Mouse (Mus musculus): ENCODE measurements around the gene Apopt1.
A peak's percentile ranks its signal among the peaks of the same experiment; 100 is the strongest.
"Not testable (repeated sequence)": the region's sequence is repeated elsewhere in the genome, so short reads cannot be mapped to it uniquely, and the experiment has no call there.

The Apopt1 gene

GRCm38 (mm10) chr12:111710091-111710490 lies 3.0 kb upstream of the Apopt1 start:
- no peak for DNase-seq (ENCODE audit: low spot score)

DNA sequence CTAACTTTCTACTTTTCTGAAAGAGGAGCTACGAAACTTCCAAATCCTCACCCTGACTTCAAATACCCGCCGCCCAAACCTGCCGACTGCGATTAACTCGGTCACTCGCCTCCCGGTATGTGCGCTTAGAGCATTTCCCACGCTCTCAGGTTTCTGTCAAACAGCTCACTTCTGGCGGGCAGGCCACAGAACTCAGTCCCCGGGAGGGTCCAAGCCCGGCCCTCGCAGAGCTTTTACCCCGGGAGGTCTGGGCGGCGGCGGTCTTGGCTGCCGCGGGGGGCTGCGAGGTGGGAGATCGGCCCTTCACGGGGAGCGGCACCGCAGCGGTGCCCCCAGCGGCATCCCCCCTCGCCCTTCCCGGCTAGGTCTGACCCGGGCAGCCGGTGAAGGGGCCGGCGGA lies 585 bp upstream of the Apopt1 start:
- DNase-seq (ENCODE audit: low spot score), result no peak

- DNase-seq (ENCODE audit: low spot score), result not testable (repeated sequence)
Observed at GRCm38 (mm10) chr12:111713880-111714279, 819 bp downstream of the Apopt1 start.

- DNase-seq (ENCODE audit: low spot score), result no peak
Observed at GRCm38 (mm10) chr12:111716505-111716904, 3.4 kb downstream of the Apopt1 start.

DNA sequence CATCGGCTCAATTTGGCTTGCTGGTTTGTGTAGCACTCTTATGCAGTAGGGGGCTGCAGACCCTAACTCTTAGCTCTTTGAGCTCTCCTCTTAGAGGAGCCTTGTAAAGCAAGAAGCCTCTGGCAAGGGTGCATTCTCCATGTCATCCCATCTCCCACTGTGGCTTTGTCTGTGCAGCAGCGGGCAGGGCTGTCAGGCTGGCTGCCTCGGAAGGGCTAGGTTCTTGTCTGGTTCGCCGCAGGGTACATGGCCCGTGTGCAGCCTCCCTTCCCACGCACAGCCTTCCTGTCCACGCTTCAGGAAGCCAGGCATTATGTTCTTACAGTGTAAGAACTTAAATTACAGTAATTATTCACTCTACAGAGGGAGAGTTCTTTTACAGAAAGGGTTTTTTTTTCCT lies 5.6 kb downstream of the Apopt1 start:
- DNase-seq (ENCODE audit: low spot score), result no peak

DNA sequence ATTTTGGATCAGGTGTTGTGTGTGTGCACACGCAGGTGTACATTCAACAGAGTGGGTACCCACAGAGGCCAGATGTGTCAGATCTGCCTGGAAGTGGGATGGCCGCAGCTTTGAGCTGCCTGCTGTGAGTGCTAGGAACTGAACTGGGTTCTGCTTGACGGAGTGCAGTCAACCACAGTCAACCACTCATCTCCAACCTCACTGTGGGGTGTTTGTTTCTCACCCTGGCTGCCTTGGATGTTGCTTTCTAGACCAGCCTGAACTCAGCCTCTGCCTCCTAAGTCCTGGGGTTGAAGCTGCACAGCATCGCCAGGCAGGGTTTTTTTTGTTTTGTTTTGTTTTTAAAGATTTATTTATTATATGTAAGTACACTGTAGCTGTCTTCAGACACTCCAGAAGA lies 7.2 kb downstream of the Apopt1 start:
- DNase-seq (ENCODE audit: low spot score), result no peak

- DNase-seq (ENCODE audit: low spot score), result no peak
Observed at GRCm38 (mm10) chr12:111722654-111723053, 9.6 kb downstream of the Apopt1 start.

- DNase-seq (ENCODE audit: low spot score), result no peak
Observed at GRCm38 (mm10) chr12:111724638-111725337, 11.7 kb downstream of the Apopt1 start.

DNA sequence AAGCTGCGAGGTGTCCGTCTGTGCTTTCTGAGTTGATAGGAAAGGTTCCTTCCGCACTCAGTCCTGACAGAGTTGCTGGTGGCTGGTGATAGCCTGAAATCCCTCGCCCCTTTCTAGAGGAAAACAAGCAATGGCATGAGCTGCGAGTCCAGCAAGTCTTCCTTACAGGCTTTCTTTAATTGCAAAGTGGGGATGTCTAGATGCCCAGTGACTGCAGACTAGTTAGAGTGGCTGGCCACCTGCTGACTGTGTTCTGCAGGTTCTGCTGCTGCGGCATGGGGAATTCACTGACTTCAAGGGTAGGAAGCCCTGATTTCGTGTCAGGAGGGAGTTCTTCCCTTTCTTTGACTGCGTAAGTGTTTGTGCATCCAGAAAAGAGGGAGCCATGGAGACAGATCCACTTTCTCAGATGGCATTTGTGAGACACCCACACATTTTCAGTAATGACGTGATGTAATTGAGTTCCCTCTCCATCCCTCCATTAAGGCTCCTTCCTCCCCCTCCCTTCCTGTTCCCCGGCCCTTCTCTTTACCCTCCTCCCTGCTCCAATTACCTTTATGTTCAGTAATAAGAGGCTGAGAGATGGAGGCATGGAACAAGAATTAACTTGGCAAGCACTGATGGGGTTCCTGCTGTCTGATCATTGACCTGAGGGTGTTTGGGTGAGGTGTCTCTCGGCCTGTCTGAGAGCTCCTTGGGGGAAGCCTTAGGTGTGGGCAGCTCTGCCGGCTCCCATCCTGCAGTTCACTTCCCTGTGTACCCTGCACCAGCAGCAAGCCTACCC lies 12.5 kb downstream of the Apopt1 start:
- no peak for DNase-seq (ENCODE audit: low spot score)

GRCm38 (mm10) chr12:111726122-111726463 lies 13.0 kb downstream of the Apopt1 start:
- DNase-seq (ENCODE audit: low spot score), result no peak

GRCm38 (mm10) chr12:111727956-111728355 lies 14.9 kb downstream of the Apopt1 start:
- no peak for DNase-seq (ENCODE audit: low spot score)

DNA sequence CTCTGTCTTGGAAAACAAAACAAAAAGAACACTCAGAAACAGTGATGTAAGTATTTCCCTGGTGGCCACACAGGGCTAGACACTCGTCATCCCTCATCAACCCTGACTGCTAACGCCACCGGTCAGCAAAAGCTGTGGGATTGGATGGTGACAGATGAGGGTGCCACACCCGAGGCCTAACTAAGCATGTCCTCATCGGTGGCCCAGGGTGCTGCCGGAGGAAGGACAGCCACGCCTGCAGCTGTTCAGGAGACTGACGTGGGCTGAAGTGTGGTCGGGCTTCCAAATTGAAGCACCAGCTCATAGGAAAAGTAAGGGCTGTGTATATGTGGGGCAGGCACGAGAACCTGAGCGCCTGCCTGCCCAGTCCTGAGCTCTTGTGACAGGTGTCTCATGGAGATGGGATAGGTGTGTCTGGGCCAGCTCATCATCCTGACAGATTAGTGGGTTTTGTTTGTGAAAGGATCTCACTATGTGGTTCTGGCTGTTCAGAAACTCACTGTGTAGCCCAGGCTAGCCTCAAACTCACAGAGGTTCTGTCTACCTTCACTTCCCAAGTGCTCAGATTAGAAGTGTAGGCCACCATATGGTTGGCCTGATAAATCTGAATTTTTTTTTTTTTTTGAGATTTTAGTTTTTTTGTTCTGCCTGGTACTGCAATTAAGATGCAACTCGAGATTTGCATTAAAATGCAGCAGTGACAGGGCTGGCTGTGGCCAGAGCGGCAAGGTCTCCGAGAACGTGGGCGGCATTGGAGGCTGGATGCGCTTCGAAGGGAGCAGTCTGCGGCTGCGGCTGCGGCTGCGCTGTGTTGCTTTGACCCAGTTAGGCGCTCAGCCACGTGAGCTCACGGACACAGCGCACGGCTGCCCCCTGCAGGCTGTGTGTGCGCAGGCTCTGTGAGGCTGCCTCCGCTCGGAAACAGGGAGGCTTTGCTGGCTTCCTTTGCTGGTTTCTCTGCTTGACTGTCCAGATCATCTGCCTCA lies 19.1 kb downstream of the Apopt1 start:
- peak; percentile 46 for DNase-seq (ENCODE audit: low spot score)

DNA sequence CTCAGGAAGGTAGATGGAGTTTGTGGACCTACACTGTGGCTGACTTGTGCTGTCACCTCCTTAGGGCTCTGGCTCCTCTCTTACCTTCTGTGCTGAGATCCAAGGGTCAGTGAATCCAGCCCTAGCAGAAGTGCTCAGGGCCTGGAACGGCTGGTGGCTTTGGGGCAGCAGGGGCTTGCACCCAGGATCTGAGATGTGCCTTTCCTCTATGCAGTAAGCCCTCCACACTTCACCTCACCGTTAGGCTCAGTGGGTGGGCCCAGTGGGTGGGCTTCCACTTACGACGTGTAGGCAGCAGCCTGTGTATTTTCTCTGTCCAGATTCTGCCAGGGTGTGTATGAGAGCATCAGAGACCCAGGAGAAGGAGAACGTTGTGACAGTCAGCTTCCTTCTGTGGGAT lies 19.9 kb downstream of the Apopt1 start:
- no peak for DNase-seq (ENCODE audit: low spot score)

GRCm38 (mm10) chr12:111734912-111735311 lies 21.9 kb downstream of the Apopt1 start:
- DNase-seq (ENCODE audit: low spot score), result no peak

- not testable (repeated sequence) for DNase-seq (ENCODE audit: low spot score)
Observed at GRCm38 (mm10) chr12:111736676-111737075, 23.6 kb downstream of the Apopt1 start.

DNA sequence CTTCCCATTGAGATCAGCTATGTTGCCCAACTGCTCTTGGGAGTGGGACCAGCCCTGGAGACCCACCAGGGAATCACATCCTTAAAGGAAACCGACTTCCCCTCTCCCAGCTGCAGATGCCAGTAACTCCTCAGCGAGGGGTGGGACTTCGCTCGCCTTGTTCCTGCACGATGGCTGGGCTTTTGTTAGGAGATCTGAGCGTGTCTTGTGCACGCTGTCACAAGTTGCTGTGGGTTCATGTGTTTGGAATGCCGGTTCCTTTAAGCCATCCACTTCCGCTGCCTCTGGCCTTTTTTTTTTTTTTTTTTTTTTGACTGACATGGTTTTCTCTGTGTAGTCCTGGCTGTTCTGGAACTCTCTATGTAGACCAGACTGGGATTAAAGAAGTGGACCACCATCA lies 24.3 kb downstream of the Apopt1 start:
- DNase-seq (ENCODE audit: low spot score), result no peak

DNA sequence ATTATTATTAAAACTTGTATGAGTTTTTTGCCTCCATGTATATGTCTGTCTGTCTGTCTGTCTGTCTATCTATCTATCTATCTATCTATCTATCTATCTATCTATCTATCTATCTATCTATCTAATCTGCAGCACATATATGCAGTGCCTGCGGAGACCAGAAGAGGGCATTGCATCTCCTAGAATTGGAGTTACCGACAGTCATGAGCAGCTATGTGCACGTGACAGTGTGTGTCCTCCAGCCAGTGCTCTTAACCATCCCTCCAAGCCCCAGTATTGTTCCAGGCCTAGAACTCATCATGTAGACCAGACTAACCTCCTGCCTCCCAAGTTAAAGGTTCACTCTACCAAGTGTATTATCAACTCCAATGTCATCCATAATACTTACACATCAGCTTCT lies 25.7 kb downstream of the Apopt1 start:
- DNase-seq (ENCODE audit: low spot score), result no peak

GRCm38 (mm10) chr12:111741338-111741737 lies 28.3 kb downstream of the Apopt1 start:
- no peak for DNase-seq (ENCODE audit: low spot score)

DNA sequence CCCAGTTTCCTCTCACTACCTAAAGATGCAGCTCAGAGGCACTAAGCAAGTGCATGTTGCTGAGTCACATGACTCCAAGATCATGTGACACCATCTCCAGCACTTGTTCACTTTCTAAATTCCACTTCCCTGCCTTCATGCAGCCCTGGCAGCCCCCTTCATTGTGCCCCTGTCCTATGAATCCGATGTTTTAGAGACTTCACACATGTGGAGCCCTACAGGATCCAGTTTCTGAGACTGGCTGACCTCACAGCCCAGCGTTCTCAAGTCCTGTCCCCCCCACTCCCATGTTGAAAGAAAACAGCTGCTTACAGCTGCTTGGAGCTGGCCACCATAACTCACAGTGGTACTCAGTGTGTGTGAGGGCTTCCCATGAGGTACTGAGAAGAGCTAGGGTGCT lies 30.4 kb downstream of the Apopt1 start:
- no peak for DNase-seq (ENCODE audit: low spot score)

DNA sequence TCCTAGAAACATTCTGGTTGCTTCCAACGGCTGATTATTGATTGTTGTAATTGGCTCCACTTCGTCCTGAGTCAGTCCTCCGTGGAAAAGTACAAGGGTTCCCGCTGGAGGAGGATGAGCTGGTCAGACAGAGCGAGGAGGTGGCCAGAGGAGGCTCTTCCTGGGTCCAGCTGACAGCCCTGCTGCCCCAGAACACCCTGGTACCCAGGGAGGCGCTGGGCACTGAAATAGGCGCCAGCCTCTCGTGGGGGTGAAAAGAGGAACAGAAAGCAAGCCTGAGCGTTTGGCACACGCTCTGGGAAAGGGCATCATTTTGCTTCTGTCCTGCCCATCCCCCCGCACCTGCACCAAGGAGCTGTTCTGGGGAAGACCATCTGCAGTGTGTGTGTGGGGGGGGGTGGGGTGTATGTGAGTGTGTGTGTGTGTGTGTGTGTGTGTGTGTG lies 30.9 kb downstream of the Apopt1 start:
- no peak for DNase-seq (ENCODE audit: low spot score)

- DNase-seq (ENCODE audit: low spot score), result no peak
Observed at GRCm38 (mm10) chr12:111745274-111745673, 32.2 kb downstream of the Apopt1 start.

- no peak for DNase-seq (ENCODE audit: low spot score)
Observed at GRCm38 (mm10) chr12:111746091-111746490, 33.0 kb downstream of the Apopt1 start.
